Mouse (Mus musculus) macrophage (primary cell): ENCODE measurements around the gene Tmem170. TPM values are rescaled to one million over a fixed set of nuclear protein-coding genes. Genes with fewer than 3 reads are reported as not detected.
A peak's percentile ranks its signal among the peaks of the same experiment; 100 is the strongest.
"Not testable (repeated sequence)": the region's sequence is repeated elsewhere in the genome, so short reads cannot be mapped to it uniquely, and the experiment has no call there.

Experiments
- H3K27ac ChIP-seq: fragments of 350-480 bp; formaldehyde crosslinking; 2 replicates; pipeline ENCODE4 v1.9.0; 2021
- H3K36me3 ChIP-seq: fragments of 350-480 bp; formaldehyde crosslinking; 2 replicates; pipeline ENCODE4 v1.9.0; 2021; ENCODE audit errors: inconsistent target
- H3K4me3 ChIP-seq: fragments of 350-480 bp; formaldehyde crosslinking; 2 replicates; pipeline ENCODE4 v1.9.0; 2021; ENCODE audit errors: inconsistent target
- H3K79me2 ChIP-seq: fragments of 350-480 bp; formaldehyde crosslinking; 2 replicates; pipeline ENCODE4 v1.9.0; 2021; ENCODE audit errors: inconsistent target
- WGBS: methylation state at CpG from one replicate; pipeline ENCODE4 v1.1.7; 2026; ENCODE audit warnings: inconsistent platforms; ENCODE audit not compliant: missing documents; 5-methylcytosine and 5-hydroxymethylcytosine counted together
- polyA plus RNA-seq: library from polyadenylated mRNA; stranded (reverse); fragments of 250-400 nt; gene quantifications from 3 replicates; pipeline ENCODE4 v1.2.4, GENCODE M21; 2018; ENCODE audit warnings: inconsistent platforms

Tmem170 gene
- polyA plus RNA-seq, 1 experiment from 2014 or later = 0.53 TPM

GRCm38 (mm10) chr8:111855977-111856376, 20.6 kb downstream of the Tmem170 start:
- no peak overlapping the region for H3K4me3 ChIP-seq
- 91% methylated on average over 12 of the region's 12 CpGs for WGBS
- H3K36me3 ChIP-seq = no peaks in the 10 kb centered on the region
- peaks cover 28% of the 10 kb centered on the region; the same call in 1 of the 2 replicates for H3K79me2 ChIP-seq
- H3K27ac ChIP-seq = no peak overlapping the region

DNA sequence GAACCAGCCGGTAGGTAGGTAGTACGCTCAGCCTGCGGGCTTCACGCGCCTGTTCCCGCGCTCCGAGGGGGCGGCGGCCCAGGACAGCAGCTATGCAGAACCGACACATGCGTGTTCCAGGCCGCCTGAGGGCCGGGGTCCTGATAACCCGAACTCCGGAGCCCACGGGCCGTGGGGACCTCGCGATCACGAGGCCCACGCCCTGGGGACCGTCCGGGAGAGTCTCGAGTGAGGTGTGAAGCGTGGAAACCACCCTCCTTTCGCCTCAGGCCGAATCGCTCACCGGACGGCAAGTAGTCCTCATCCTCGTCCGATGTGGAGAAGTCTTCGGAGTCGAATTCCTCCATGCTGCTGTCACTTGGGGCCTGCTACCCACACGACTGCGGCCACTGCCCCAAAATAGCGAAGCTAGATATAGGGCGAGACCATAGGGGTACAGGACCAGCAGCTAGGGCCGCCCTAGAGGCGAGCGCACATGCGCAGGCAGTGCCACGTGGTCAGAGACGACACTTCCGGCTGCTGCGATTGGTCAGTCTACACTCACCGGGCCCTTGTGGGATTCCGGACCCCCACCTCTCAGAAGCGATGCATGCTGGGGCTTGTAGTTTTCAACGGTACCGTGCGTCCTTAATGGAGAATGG, 22.6 kb downstream of the Tmem170 start, which contains the start of gene Cfdp1:
Gene Cfdp1, minus strand, starts transcription at position 431 of the 641 bp plus-strand sequence.
- Histone ChIP-seq H3K4me3 (peak within 1 kb of the TSS; percentile 82), H3K79me2 (peaks cover 47% of the 10 kb centered on the region; the same call in 1 of the 2 replicates), H3K36me3 (no peaks in the 10 kb centered on the region), H3K27ac (no peak within 1 kb of the TSS)
- WGBS = under 1% methylated on average over 53 of the region's 53 CpGs

GRCm38 (mm10) chr8:111853219-111853618, 23.3 kb downstream of the Tmem170 start:
- Histone ChIP-seq H3K4me3 (peak overlapping the region; percentile 82), H3K79me2 (peaks cover 53% of the 10 kb centered on the region; the same call in 1 of the 2 replicates)
- WGBS = 69% methylated on average over 10 of the region's 12 CpGs
- H3K27ac ChIP-seq, H3K36me3 ChIP-seq: not testable (repeated sequence)

- Histone ChIP-seq H3K27ac (no peak overlapping the region), H3K36me3 (peaks cover 21% of the 10 kb centered on the region)
- WGBS = 87% methylated on average over 3 of the region's 6 CpGs
Observed at GRCm38 (mm10) chr8:111846746-111847145, 29.8 kb downstream of the Tmem170 start.

GRCm38 (mm10) chr8:111835540-111835939, 41.0 kb downstream of the Tmem170 start:
- Histone ChIP-seq H3K79me2 (no peaks in the 10 kb centered on the region), H3K27ac (no peak overlapping the region), H3K36me3 (peaks cover 39% of the 10 kb centered on the region; the same call in 1 of the 2 replicates), H3K4me3 (no peak overlapping the region)
- WGBS = 92% methylated on average over 1 of the region's 1 CpGs

More at GRCm38 (mm10) chr8:111846746-111847145, 29.8 kb downstream of the Tmem170 start:
- Histone ChIP-seq H3K4me3 (no peak overlapping the region), H3K79me2 (peaks cover 48% of the 10 kb centered on the region; the same call in 1 of the 2 replicates)

DNA sequence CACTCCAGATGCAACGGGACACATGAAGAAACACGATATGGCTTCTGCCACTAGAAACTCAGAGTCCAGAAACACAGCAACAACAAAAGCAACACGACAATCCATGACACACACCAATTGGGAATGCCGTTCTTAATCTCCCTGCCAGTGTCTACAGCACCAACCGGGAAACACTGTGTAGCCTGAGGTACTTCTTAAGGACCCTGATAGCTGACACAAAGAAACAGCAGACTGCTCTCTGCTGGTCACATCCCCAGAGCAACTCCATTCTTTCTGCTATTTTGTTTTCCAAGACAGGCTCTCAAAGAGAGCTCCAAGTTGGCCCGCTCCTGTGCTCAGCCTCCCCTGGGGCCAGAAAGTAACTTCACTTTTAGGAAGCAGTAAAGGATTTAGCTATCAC, 42.5 kb downstream of the Tmem170 start:
- H3K36me3 ChIP-seq = peaks cover 45% of the 10 kb centered on the region; the same call in 1 of the 2 replicates
- 96% methylated on average over 6 of the region's 6 CpGs for WGBS
- no peak overlapping the region for H3K4me3 ChIP-seq
- no peaks in the 10 kb centered on the region for H3K79me2 ChIP-seq
- no peak overlapping the region for H3K27ac ChIP-seq

DNA sequence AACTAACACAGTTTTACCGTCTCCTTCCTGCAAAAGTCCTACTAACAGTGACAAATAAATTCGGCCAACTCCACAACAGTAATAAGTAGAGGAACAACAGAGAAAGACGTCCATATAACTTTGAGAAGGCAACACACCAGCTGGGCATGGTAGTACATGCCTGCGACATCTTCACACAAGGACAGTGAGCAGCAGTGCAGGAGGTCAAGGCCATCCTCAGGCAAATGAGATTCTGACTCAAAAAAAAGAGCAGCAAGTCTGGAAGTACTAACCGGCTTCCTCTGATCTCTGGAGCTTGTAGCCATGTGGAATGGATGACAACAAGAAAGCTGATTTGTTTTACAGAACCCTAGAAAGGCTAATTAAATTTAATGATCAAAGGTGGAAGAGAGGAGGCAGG, 43.6 kb downstream of the Tmem170 start:
- Histone ChIP-seq H3K79me2 (no peaks in the 10 kb centered on the region), H3K27ac (no peak overlapping the region), H3K36me3 (peaks cover 49% of the 10 kb centered on the region; the same call in 1 of the 2 replicates), H3K4me3 (no peak overlapping the region)
- WGBS = 98% methylated on average over 5 of the region's 5 CpGs

DNA sequence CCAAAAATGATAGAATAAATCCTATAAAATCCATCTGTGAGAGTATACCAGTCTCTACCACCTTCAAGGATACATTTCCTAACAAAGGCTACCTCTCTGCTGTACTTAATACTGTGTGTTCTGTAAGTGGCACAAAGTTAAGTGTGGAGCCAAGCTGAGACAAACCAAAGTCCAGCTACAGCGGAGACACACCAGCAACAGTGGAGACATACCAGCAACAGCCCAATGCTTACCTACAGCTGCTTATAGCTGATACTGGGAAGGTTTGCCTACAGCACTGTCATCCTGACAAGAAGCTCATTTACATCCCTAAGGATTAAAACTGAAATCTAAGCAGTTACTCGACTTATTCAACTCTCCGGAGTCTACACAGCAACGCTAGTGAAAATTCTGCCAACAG, 44.6 kb downstream of the Tmem170 start:
- H3K79me2 ChIP-seq = no peaks in the 10 kb centered on the region
- 92% methylated on average over 4 of the region's 4 CpGs for WGBS
- H3K4me3 ChIP-seq = no peak overlapping the region
- no peak overlapping the region for H3K27ac ChIP-seq
- H3K36me3 ChIP-seq = peaks cover 53% of the 10 kb centered on the region; the same call in 1 of the 2 replicates

- Histone ChIP-seq H3K36me3 (peaks cover 55% of the 10 kb centered on the region; the same call in 1 of the 2 replicates), H3K79me2 (no peaks in the 10 kb centered on the region), H3K27ac (no peak overlapping the region), H3K4me3 (no peak overlapping the region)
- WGBS = 100% methylated on average over 6 of the region's 6 CpGs
Observed at GRCm38 (mm10) chr8:111828595-111828994, 48.0 kb downstream of the Tmem170 start.

- Histone ChIP-seq H3K36me3 (peaks cover 32% of the 10 kb centered on the region; the same call in 1 of the 2 replicates), H3K79me2 (no peaks in the 10 kb centered on the region), H3K4me3 (no peak overlapping the region), H3K27ac (no peak overlapping the region)
- WGBS = 91% methylated on average over 6 of the region's 6 CpGs
Observed at GRCm38 (mm10) chr8:111825219-111825618, 51.3 kb downstream of the Tmem170 start.

GRCm38 (mm10) chr8:111824334-111824733, 52.2 kb downstream of the Tmem170 start:
- 98% methylated on average over 5 of the region's 5 CpGs for WGBS
- Histone ChIP-seq H3K79me2 (no peaks in the 10 kb centered on the region), H3K27ac (no peak overlapping the region), H3K4me3 (no peak overlapping the region), H3K36me3 (peaks cover 23% of the 10 kb centered on the region; the same call in 1 of the 2 replicates)

DNA sequence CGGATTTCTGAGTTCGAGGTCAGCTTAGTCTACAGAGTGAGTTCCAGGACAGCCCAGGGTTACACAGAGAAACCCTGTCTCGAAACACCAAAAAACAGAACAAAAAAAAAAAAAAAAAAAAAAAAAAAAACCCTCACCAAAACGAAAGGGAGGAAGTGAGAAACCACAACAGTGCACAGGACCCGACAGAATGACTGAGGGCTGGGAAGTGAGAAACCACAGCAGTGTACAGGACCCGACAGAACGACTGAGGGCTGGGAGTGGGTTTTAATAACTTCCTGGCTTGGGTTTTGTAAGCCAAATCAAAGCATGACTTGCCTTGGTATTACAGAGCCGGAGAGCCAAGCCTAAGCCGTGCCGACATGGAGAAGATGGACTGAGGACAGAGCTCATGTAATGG, 55.4 kb downstream of the Tmem170 start:
- no peak overlapping the region for H3K27ac ChIP-seq
- no peak overlapping the region for H3K4me3 ChIP-seq
- WGBS = 1% methylated on average over 7 of the region's 10 CpGs
- no peaks in the 10 kb centered on the region for H3K36me3 ChIP-seq
- no peaks in the 10 kb centered on the region for H3K79me2 ChIP-seq

DNA sequence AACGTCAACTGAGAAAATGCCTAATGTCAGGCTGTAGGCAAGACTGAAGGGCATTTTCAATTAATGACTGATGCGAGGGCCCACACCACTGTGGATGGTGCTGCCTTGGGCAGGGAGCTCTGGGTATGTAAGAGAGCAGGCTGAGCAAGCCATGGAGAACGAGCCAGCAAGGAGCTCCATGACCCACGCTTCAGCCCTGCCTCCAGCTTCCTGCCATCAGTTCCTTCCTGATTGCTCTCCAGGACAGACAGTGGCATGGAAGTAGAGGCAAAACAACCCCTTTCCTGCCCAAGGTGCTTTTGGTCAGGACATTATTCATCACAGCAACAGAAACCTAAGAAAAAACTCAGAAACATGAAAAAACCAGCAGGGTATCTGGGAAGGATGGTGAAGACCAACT, 55.9 kb downstream of the Tmem170 start:
- no peak overlapping the region for H3K4me3 ChIP-seq
- WGBS = 72% methylated on average over 4 of the region's 4 CpGs
- no peaks in the 10 kb centered on the region for H3K36me3 ChIP-seq
- no peaks in the 10 kb centered on the region for H3K79me2 ChIP-seq
- H3K27ac ChIP-seq = no peak overlapping the region

GRCm38 (mm10) chr8:111820018-111820417, 56.5 kb downstream of the Tmem170 start:
- 93% methylated on average over 12 of the region's 12 CpGs for WGBS
- Histone ChIP-seq H3K36me3 (no peaks in the 10 kb centered on the region), H3K27ac (no peak overlapping the region), H3K79me2 (no peaks in the 10 kb centered on the region), H3K4me3 (no peak overlapping the region)

DNA sequence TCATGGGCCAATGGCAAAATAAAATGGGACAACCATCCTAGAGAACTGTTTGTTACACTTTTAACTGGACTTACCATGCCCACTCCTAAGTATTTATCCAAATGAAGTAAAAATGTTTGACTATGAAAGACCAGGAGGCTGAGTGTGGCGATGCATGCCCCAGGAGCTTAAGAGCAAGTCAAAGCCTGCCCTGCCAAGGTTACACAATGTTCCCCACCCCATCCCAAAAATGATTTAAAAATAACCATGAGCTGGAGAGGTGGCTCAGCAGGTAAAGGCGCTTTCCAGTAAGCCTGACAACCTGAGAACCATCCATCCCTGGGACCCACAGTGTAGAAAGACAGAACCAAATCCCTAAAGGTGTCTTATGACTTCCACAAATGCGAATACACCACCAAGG, 58.0 kb downstream of the Tmem170 start:
- Histone ChIP-seq H3K27ac (no peak overlapping the region), H3K36me3 (no peaks in the 10 kb centered on the region), H3K79me2 (no peaks in the 10 kb centered on the region), H3K4me3 (no peak overlapping the region)
- WGBS = 98% methylated on average over 3 of the region's 3 CpGs
